Mouse (Mus musculus) forebrain, embryonic 16.5 days (tissue): ENCODE data around the gene Gm6793. TPM values are rescaled to one million over a fixed set of nuclear protein-coding genes. Genes with fewer than 3 reads are reported as not detected.

Experiments used
- ATAC-seq: fragments of 200-750 bp; cut with Nextera tagmentation; 2 replicates; pipeline ENCODE4 v1.8.0; 2017; ENCODE audit warnings: mild to moderate bottlenecking, moderate library complexity
- H3K27ac ChIP-seq: fragments of 300-500 bp; sonication (generic); 2 replicates; pipeline ENCODE4 v1.5.1; 2014; ENCODE audit warnings: low read length, control low read depth
- H3K27me3 ChIP-seq: fragments of 300-500 bp; sonication (generic); replicated peaks from 2 replicates; pipeline ENCODE4 v1.6.1; 2014; ENCODE audit warnings: low read length; ENCODE audit not compliant: control insufficient read depth, insufficient read depth
- H3K36me3 ChIP-seq: fragments of 300-500 bp; sonication (generic); 2 replicates; pipeline ENCODE4 v1.6.1; 2014; ENCODE audit not compliant: control insufficient read depth, insufficient read depth
- H3K4me1 ChIP-seq: fragments of 300-500 bp; sonication (generic); replicated peaks from 2 replicates; pipeline ENCODE4 v1.6.1; 2014; ENCODE audit warnings: low read length; ENCODE audit not compliant: control insufficient read depth, insufficient read depth
- H3K4me2 ChIP-seq: fragments of 300-500 bp; sonication (generic); 2 replicates; pipeline ENCODE4 v1.6.1; 2014; ENCODE audit warnings: mild to moderate bottlenecking, low read length, control low read depth
- H3K4me3 ChIP-seq: fragments of 300-500 bp; sonication (generic); replicated peaks from 2 replicates; pipeline ENCODE4 v1.5.1; 2014; ENCODE audit warnings: mild to moderate bottlenecking, low read length, control low read depth
- H3K9ac ChIP-seq: fragments of 300-500 bp; sonication (generic); replicated peaks from 2 replicates; pipeline ENCODE4 v1.6.1; 2014; ENCODE audit warnings: low read depth, low read length, control low read depth
- H3K9me3 ChIP-seq: fragments of 300-500 bp; sonication (generic); 2 replicates; pipeline ENCODE4 v1.6.1; 2016; ENCODE audit warnings: low read length; ENCODE audit not compliant: control insufficient read depth
- WGBS: fragments of 180-500 bp; shearing (Covaris S2); extraction: QIAGEN DNeasy Blood & Tissue Kit; methylation state at CpG from one replicate; pipeline ENCODE4 v1.1.7; 2014; 5-methylcytosine and 5-hydroxymethylcytosine counted together
- polyA plus RNA-seq: library from polyadenylated mRNA; unstranded; fragments of >200 nt; fragmentation: Nextera tagmentation; extraction: Ambion mirVana; gene quantifications from 2 replicates; pipeline ENCODE4 v1.2.1, GENCODE M21; 2015

Gm6793 gene
- polyA plus RNA-seq, 1 experiment from 2014 or later, result 0.85 TPM

- Histone ChIP-seq H3K4me3 (no peak overlapping the region), H3K4me1 (no peaks in the 10 kb centered on the region), H3K9ac (no peak overlapping the region), H3K9me3 (no peaks in the 10 kb centered on the region), H3K4me2 (no peak overlapping the region), H3K27ac (no peak overlapping the region), H3K27me3 (no peaks in the 10 kb centered on the region), H3K36me3 (no peaks in the 10 kb centered on the region)
- 52% methylated on average over 7 of the region's 7 CpGs for WGBS
- no peak for ATAC-seq
Measured at GRCm38 (mm10) chr8:112033071-112033470, 18.2 kb upstream of the Gm6793 start.

GRCm38 (mm10) chr8:112030663-112031062 is 15.8 kb upstream of the Gm6793 start:
- no peaks in the 10 kb centered on the region for H3K4me1 ChIP-seq
- no peak overlapping the region for H3K4me2 ChIP-seq
- H3K4me3 ChIP-seq, result no peak overlapping the region
- H3K36me3 ChIP-seq, result no peaks in the 10 kb centered on the region
- ATAC-seq, result no peak
- 58% methylated on average over 6 of the region's 6 CpGs for WGBS
- H3K27me3 ChIP-seq, result no peaks in the 10 kb centered on the region
- no peaks in the 10 kb centered on the region for H3K9me3 ChIP-seq
- H3K9ac ChIP-seq, result no peak overlapping the region
- H3K27ac ChIP-seq, result no peak overlapping the region

- H3K9me3 ChIP-seq, result no peaks in the 10 kb centered on the region
- no peak overlapping the region for H3K9ac ChIP-seq
- H3K27me3 ChIP-seq, result no peaks in the 10 kb centered on the region
- WGBS, result 92% methylated on average over 7 of the region's 7 CpGs
- no peak overlapping the region for H3K4me3 ChIP-seq
- ATAC-seq, result no peak
- H3K36me3 ChIP-seq, result no peaks in the 10 kb centered on the region
- no peak overlapping the region for H3K27ac ChIP-seq
- no peak overlapping the region for H3K4me2 ChIP-seq
- H3K4me1 ChIP-seq, result no peaks in the 10 kb centered on the region
Measured at GRCm38 (mm10) chr8:112029455-112029854, 14.6 kb upstream of the Gm6793 start.

GRCm38 (mm10) chr8:112011816-112012242 is 3.0 kb downstream of the Gm6793 start:
- no peaks in the 10 kb centered on the region for H3K9me3 ChIP-seq
- H3K27me3 ChIP-seq, result no peaks in the 10 kb centered on the region
- peaks cover 18% of the 10 kb centered on the region for H3K4me1 ChIP-seq
- H3K27ac ChIP-seq, result peak overlapping the region; percentile 83
- 0 out of 2 replicates have a peak, but pooled peaks have one; percentile 5 for ATAC-seq
- peak overlapping the region; percentile 75 for H3K4me3 ChIP-seq
- H3K4me2 ChIP-seq, result peak overlapping the region; percentile 81
- under 1% methylated on average over 40 of the region's 40 CpGs for whole genome bisulfite sequencing
- peak overlapping the region; percentile 74 for H3K9ac ChIP-seq
- H3K36me3 ChIP-seq, result no peaks in the 10 kb centered on the region

- H3K4me1 ChIP-seq, result peaks cover 18% of the 10 kb centered on the region
- H3K36me3 ChIP-seq, result no peaks in the 10 kb centered on the region
- no peaks in the 10 kb centered on the region for H3K9me3 ChIP-seq
- no peaks in the 10 kb centered on the region for H3K27me3 ChIP-seq
- under 1% methylated on average over 61 of the region's 61 CpGs for WGBS
- peak within 1 kb of the TSS; percentile 75 for H3K4me3 ChIP-seq
- ATAC-seq, result peak; percentile 96
- peak within 1 kb of the TSS; percentile 81 for H3K4me2 ChIP-seq
- peak within 1 kb of the TSS; percentile 83 for H3K27ac ChIP-seq
- peak within 1 kb of the TSS; percentile 74 for H3K9ac ChIP-seq
Measured at GRCm38 (mm10) chr8:112010997-112011815, 3.6 kb downstream of the Gm6793 start, which contains the start of the genes Kars and Terf2ip. Gene Kars (minus strand): TSS chr8:112011323. Gene Terf2ip (plus strand): TSS chr8:112011398.

GRCm38 (mm10) chr8:112009558-112009957 is 5.3 kb downstream of the Gm6793 start:
- no peaks in the 10 kb centered on the region for H3K9me3 ChIP-seq
- H3K36me3 ChIP-seq, result peaks cover 6% of the 10 kb centered on the region
- H3K27me3 ChIP-seq, result no peaks in the 10 kb centered on the region
- H3K4me1 ChIP-seq, result peaks cover 18% of the 10 kb centered on the region
- H3K4me3 ChIP-seq, result no peak overlapping the region
- H3K4me2 ChIP-seq, result no peak overlapping the region
- 92% methylated on average over 7 of the region's 7 CpGs for WGBS
- no peak overlapping the region for H3K27ac ChIP-seq
- H3K9ac ChIP-seq, result no peak overlapping the region
- ATAC-seq, result no peak

GRCm38 (mm10) chr8:112007669-112008068 is 7.2 kb downstream of the Gm6793 start:
- no peak overlapping the region for H3K4me3 ChIP-seq
- H3K27ac ChIP-seq, result no peak overlapping the region
- ATAC-seq, result no peak
- no peak overlapping the region for H3K4me2 ChIP-seq
- H3K4me1 ChIP-seq, result peaks cover 11% of the 10 kb centered on the region
- H3K36me3 ChIP-seq, result peaks cover 19% of the 10 kb centered on the region
- no peak overlapping the region for H3K9ac ChIP-seq
- 94% methylated on average over 2 of the region's 2 CpGs for WGBS
- no peaks in the 10 kb centered on the region for H3K9me3 ChIP-seq
- H3K27me3 ChIP-seq, result no peaks in the 10 kb centered on the region

- Histone ChIP-seq H3K4me2 (no peak overlapping the region), H3K36me3 (peaks cover 40% of the 10 kb centered on the region), H3K27me3 (no peaks in the 10 kb centered on the region), H3K9me3 (no peaks in the 10 kb centered on the region), H3K4me3 (no peak overlapping the region), H3K27ac (no peak overlapping the region), H3K4me1 (peaks cover 6% of the 10 kb centered on the region), H3K9ac (no peak overlapping the region)
- no peak for ATAC-seq
- 89% methylated on average over 6 of the region's 6 CpGs for WGBS
Measured at GRCm38 (mm10) chr8:112005601-112006000, 9.2 kb downstream of the Gm6793 start.

GRCm38 (mm10) chr8:112004754-112005153 is 10.1 kb downstream of the Gm6793 start:
- Histone ChIP-seq H3K36me3 (peaks cover 49% of the 10 kb centered on the region), H3K9ac (no peak overlapping the region), H3K4me1 (no peaks in the 10 kb centered on the region; the same call in 1 of the 2 replicates), H3K9me3 (no peaks in the 10 kb centered on the region), H3K27me3 (no peaks in the 10 kb centered on the region), H3K4me2 (no peak overlapping the region), H3K27ac (no peak overlapping the region), H3K4me3 (no peak overlapping the region)
- ATAC-seq, result no peak
